Mouse (Mus musculus) bone marrow, adult 2 months (tissue): ENCODE measurements around the gene Abhd12.

Source experiments
- CTCF ChIP-seq: fragments of 200-500 bp; IDR thresholded peaks from 2 replicates; pipeline ENCODE4 v1.5.1; 2011; ENCODE audit warnings: low read length, control low read depth; ENCODE audit not compliant: control insufficient read depth, insufficient read depth
- POLR2A ChIP-seq: fragments of 200-500 bp; IDR thresholded peaks from 2 replicates; pipeline ENCODE4 v1.6.1; 2011; ENCODE audit warnings: low read depth, mild to moderate bottlenecking, control low read depth, low read length, borderline replicate concordance; ENCODE audit not compliant: control insufficient read depth

- no peak for TF ChIP-seq CTCF
- no peak for TF ChIP-seq POLR2A
These were observed 96.2 kb downstream of the Abhd12 start for GRCm38 (mm10) chr2:150808381-150808780.
